Mouse (Mus musculus): ENCODE measurements around the gene Mga.

GRCm38 (mm10) chr2:119993515-119993914, 96.5 kb downstream of the Mga start:
- no peak for TF ChIP-seq CHD2 (IDR thresholded peaks at IDR 0.05; ENCODE audit: low read length)
- no peak for TF ChIP-seq POLR2A (IDR thresholded peaks at IDR 0.05; ENCODE audit: low read depth, low read length)
- no peak for TF ChIP-seq RCOR1 (conservative IDR thresholded peaks at IDR 0.05; ENCODE audit: low read depth, low read length)
- no peak for TF ChIP-seq CTCF (conservative IDR thresholded peaks at IDR 0.05 in 1 of 2, IDR thresholded peaks at IDR 0.05 in 1 of 2; ENCODE audit: low read depth in 2 of 2, low read length in 2 of 2)
- TF ChIP-seq MAX (IDR thresholded peaks at IDR 0.05; ENCODE audit: low read length): no peak
- TF ChIP-seq GABPA (IDR thresholded peaks at IDR 0.05; ENCODE audit: insufficient replicate concordance, low read depth, low read length): no peak
- TF ChIP-seq ZMIZ1 (IDR thresholded peaks at IDR 0.05; ENCODE audit: low read depth, low read length): no peak
- no peak for TF ChIP-seq ETS1 (conservative IDR thresholded peaks at IDR 0.05; ENCODE audit: low read depth, low read length)
- TF ChIP-seq POLR2AphosphoS2 (IDR thresholded peaks at IDR 0.05; ENCODE audit: low read depth, low read length): no peak
- TF ChIP-seq EP300 (IDR thresholded peaks at IDR 0.05; ENCODE audit: low read length): no peak
